Mouse (Mus musculus) thymus, postnatal 36 days (tissue): ENCODE measurements around the gene Rab11fip5.
A peak's percentile ranks its signal among the peaks of the same experiment; 100 is the strongest.

ENCODE experiments used
- DNase-seq, 2 experiments: peaks; one replicate each; pipeline ENCODE4 v3.0.0; 2022; ENCODE audit warnings: mixed read lengths in 2 of 2

Rab11fip5 gene

DNA sequence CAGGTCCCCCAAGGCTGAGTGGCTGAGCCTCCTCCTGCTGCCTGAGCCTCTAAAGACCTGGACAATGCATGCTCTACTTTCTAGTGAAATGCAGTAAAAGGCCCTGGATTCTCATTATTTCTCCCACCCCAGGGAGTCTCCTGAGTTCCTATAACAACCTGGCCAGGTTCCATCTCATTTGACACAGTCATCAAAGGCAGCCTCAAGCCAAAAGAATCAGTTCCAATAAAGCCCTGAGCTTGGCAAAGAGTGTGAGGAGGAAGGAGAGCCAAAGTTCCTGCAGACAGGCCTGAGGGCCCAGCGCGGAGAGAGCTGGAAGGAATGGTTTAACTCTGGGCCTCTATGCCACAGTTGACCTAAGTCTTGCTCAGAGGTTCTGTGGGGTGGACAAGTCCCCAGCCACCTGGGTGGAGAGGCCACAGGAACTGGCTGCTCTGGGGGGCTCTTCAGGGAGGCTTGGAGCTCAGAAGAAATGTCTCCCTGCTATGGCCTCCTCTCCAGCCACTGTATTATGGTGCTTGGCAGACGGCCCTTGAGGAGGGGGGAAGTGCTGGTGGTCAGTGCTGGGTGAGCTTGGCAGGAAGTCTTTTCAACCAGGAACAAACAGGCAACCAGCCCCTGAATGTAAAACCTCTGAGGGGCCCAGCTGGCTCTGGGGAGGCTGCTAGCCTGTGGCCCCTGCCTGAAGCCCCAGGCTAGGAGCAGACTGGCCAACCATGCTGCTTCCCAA is 71.9 kb downstream of the Rab11fip5 start:
- no peak for DNase-seq

DNA sequence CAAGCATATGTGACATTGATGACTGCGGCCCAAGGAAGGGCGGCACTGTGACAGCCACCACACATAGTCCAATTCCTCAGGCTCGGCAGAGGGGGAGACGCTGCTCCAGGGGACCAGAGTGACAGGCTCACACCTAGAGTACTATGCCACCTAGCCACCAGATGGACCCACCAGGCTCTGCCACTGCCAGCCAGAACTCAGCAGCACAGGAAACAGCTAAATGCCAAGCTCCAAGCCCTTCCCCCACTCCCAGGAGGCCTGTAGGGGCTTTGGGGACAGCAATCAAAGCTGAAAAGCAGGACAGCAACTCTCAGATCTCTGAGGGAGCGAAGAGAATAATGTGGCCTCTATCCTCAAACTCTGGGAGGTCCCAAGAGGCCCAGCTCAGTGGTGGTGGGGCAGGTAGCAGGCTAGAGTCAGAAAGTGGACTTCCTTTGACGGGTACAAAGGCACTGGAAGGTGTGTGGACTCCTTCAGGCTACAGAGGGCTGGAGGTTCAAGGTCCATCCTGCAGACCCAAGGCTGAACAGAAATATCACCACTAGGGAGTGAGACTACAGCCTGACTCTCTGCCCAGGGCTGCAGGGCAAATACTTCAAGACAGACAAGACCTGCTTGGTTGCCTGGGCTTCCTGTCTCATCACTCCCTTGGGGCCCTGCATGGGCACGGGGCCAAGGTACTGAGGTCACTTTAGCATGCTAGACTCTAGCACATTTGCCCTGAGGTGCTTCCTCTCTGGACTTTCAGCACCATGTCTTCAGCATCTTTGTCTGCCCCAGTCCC is 78.9 kb downstream of the Rab11fip5 start:
- DNase-seq: peak; percentile 6 to 15

DNA sequence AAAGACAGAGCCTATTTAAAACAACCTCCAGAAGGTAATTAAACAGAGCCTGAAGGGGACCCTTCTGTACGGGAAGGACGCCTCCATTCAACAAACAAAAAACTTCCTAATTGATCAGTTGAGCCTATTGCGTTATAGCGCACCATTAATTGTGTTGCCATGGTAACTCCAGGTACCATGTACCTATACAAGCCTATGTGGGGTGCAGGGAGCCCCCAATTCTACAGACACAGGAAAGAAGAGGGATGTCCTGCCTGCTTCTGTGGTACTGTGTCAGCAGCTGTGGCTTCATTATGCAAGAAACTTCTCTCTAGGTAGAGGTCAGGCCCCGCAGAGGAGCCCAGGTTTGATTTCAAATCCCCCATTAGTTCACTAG is 80.4 kb downstream of the Rab11fip5 start:
- no peak for DNase-seq

DNA sequence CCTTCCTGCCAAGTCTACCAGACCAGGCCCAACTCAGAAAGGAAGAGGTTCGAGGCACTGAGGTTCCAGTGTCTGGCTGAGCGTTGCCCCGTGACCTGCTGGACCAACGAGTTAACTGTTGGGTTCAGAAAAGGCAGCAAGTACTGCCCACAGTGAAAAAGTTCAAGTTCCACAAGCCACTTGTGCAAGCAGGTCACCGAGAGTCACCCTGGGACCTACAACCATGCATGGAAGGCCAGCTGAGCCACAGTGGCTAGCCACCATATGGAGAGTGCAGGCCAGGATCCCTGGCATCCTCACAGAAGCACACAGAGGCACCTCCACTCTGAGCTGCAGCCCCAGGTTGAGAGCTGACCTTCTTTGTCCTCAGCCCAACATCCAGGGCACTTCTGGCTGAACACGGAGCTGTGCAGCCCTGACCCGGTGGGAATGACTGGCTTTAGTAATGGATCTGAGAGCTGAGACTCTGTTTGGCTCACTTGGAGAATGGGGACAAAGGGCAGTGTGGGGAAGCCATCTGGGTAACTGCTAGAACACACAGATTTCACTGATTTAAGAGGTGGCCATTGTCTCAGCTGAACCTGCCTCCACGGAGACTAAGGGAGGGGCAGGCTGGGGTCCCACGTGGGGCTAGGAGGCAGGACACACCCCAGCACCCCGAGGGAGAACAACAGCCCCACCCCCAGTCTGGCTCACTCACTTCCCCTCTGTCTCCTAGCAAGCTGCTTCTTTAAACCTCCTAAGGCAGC is 81.0 kb downstream of the Rab11fip5 start:
- no peak for DNase-seq

DNA sequence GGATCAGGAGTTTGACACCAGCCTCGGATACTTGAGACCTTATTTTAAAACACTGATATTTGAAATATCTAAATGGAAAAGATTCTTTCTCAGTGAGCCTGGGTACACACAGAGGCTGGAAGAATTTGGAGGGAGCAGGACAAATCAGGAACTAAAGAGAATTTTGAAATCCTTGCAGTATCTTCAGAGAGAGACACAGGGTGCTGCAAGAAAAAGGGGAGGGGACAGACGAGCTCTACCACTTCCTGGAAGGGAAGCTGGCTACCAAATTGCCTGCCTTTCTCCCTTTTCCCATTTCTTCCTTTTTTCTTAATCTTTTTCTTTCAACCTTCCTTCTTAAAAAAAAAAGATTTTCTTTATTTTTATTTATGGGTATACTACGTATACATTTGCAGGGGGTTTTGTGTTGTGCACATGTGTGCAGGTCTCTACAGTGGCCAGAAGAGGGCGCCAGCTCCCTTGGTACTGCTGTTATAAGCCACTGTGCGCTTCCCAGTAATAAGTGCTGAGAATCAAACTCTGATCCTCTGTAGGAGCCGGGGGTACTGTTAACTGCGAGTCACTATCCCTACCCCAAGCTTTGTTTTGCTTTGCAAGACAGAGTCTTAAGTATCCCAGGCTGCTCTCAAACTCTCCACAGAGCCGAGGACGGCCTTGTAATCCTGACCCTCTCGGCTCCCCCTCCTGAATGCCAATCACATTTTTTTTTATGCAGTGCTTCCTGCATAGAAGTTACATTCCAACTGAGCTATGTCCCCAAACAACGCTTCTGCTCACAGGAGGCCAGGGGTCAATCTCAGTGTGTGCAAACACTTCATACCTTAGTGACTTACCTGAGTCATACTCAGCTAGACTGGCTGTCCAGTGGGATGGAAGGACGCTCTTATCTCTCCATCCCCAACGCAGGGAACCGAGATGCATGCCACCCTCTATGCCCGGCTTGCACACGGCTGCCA is 83.3 kb downstream of the Rab11fip5 start:
- no peak for DNase-seq

DNA sequence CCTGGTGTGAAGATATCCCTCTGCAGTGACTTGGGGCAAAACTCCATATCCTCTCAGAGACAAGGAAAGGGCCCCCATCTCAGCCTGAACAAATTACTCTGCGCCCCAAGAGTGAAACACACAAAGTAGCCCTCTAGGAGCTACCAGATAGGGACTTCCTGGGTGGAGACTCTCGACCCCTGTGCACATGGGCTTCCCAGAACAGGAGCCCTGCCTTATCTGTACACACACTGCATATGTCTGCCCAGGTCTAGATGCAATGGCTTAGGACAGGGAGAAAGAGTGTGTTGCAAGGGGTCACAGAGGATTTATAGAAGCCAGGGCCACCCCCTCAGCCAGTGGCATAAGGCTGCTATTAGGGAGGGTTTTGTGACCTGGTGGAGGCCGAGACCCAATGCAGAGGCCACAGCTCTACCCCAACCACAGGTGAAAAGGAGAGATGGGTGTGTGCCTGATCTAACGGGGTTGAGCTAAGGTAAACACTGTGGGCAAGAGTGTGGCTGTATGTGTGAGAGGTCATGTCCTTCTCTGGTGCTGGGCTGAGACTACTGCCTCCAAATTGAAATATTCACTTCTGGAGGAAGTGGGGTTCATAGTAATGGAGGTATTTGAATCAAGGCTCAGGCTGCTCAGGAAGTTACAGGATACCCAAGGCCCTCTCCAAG is 86.1 kb downstream of the Rab11fip5 start:
- DNase-seq: no peak

DNA sequence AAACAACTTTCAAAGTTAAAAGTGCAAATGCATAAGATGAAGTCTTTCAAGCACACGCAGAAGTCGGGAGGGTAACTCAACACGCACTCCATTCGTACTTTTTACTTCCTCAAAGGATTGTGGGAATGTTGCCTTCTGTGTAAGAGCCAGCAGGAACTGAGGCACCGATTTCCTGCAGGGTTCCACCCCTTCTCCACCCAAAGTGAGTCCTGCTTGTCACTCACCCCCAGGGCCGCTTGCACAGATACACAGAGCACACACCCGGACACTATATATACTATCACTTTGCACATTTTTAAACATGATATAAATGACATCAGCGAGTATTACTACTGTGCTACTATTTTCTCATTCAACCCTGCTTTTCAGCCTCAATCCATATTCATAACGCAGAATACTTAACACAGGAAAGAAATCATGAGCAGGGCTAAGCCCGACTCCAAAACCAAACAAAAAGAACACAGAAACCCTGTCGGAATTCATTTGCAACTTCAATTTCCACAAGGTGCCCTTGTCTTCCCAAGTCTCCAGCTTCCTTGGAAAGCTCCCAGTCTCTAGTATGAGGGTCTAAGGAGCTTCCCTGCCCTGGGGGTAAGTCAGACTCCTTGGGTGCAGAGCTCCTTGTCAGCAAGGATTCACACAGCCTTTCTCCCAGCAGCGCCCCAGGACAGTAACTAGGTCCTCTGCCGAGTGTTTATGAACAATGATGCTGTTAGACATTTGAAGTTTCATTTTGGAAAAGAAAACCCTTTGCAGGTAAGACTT is 88.0 kb downstream of the Rab11fip5 start:
- DNase-seq: no peak
